Mouse (Mus musculus): ENCODE data around the gene Ndufs2. TPM values are rescaled to one million over a fixed set of nuclear protein-coding genes. Genes with fewer than 3 reads are reported as not detected.

The Ndufs2 gene
- polyA plus RNA-seq, 1 experiment from 2014 or later, result 424 TPM

DNA sequence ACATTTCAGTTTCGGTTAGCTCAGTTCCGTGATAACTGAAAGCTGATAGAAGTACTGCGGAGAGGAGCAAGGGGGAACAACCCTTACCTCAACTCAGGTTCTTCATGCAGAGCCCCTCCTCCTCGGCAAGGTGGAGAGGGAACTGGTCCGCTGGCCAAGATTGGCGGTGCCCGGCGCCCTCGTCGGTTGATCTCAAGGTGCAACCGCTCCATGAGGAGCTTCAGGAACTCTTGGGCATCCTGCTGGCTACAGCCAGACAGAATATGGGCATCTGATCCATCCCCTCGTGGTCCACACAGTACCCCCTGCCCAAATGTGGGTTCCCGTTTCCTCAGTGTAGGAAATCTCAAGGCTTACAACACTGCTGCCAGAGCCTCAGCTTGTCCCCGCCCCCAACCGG, 33.3 kb upstream of the Ndufs2 start:
- H3K9me3 ChIP-seq, result no peaks in the 10 kb centered on the region
- H3K4me1 ChIP-seq, result peaks cover 52% of the 10 kb centered on the region
- no peak overlapping the region for H3K4me2 ChIP-seq
- H3K36me3 ChIP-seq, result peaks cover 59% of the 10 kb centered on the region
- no peak for ATAC-seq (ENCODE audit: extremely low read depth, insufficient number of reproducible peaks, low FRiP score, low TSS enrichment)
- peak overlapping the region; percentile 6; the same call in 1 of the 2 replicates for H3K9ac ChIP-seq
- 91% methylated on average over 15 of the region's 15 CpGs for WGBS
- no peak overlapping the region for H3K4me3 ChIP-seq
- no peak overlapping the region for H3K27ac ChIP-seq (replicated peaks)
- H3K27me3 ChIP-seq (replicated peaks), result no peaks in the 10 kb centered on the region

DNA sequence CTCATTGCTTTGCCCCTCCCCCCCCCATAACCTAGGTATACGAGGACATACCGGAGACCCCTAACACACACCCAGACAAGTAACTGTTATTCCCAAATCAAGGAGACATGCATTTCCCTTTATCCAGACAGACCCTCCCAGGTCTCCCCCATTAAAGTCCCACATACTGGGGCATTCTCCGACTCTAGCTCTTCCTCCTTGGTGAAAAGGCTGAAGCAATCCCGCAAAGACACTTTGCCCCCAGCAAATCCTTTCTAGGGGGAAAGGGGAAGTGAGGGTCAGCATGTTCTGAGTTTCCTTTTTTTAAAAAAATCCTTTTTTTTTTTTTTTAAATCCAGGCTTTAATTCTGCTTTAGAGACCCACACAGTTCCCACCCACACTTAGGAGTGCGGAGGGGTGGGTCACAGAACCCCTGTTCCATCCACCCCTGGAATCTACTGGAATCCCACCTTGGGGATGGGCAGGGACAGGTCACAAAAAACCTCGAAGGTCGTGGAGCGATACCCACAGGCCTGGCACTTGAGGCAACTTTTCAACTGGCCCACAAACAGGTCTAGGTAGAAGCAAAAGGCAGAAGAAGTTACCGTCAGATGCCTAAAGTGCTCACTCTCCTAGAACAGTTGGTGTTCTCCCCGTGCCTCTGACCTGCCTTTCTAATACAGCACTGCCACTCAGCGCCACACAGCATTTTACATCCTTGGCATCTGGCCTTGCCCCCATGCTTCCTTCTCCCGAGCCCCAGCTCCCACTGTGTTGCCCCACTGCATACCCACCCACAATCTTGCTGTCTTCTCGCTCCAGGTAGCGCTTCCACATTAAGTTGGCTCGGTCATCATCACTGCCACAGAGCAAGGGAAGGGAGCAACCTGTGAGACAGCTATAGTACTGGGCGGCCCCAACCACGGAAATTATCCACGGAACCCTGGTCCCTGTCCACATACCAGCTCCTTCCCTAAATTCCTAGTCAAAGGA, 32.3 kb upstream of the Ndufs2 start:
- H3K27ac ChIP-seq (replicated peaks), result no peak overlapping the region
- 91% methylated on average over 18 of the region's 18 CpGs for WGBS
- peaks cover 54% of the 10 kb centered on the region for H3K4me1 ChIP-seq
- no peak for ATAC-seq (ENCODE audit: extremely low read depth, insufficient number of reproducible peaks, low FRiP score, low TSS enrichment)
- H3K9ac ChIP-seq, result no peak overlapping the region; the same call in 1 of the 2 replicates
- H3K27me3 ChIP-seq (replicated peaks), result no peaks in the 10 kb centered on the region
- peaks cover 59% of the 10 kb centered on the region for H3K36me3 ChIP-seq
- no peaks in the 10 kb centered on the region for H3K9me3 ChIP-seq
- H3K4me2 ChIP-seq, result no peak overlapping the region
- H3K4me3 ChIP-seq, result no peak overlapping the region

DNA sequence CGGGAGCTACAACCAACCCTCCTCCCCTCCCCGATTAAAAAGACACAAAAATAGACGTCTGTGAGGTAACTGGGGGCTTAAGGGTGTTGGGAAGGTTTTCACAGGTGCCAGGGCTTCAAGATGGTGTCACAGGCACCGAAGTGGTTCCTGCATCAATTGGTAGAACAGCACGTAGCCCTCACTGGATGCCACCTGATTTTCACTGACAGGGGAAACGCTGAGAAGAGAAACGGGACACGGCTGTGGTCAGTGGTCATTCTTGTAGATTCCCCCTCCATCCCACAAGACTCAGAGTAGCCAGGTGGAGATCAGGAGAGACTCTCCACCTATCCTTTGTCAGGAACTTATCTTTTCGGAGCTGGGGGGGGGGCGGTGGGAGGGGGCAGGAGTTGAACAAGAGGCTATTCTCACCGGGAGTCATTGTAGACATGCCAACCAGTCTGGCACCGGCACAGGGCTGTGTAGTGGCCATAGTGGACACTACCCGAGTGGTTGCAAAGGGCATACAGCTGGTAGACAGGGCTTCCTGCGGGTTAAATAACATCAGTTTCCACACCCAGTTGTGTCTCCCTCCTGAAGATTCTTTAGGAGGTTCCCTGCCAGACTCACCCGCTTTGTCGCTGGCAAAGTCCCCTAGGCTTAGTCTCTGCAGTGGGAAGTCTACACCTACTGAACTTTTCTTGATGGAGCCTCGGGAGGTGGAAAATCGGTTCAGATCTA, 31.1 kb upstream of the Ndufs2 start:
- H3K9ac ChIP-seq, result peak overlapping the region; percentile 86
- no peak for ATAC-seq (ENCODE audit: extremely low read depth, insufficient number of reproducible peaks, low FRiP score, low TSS enrichment)

DNA sequence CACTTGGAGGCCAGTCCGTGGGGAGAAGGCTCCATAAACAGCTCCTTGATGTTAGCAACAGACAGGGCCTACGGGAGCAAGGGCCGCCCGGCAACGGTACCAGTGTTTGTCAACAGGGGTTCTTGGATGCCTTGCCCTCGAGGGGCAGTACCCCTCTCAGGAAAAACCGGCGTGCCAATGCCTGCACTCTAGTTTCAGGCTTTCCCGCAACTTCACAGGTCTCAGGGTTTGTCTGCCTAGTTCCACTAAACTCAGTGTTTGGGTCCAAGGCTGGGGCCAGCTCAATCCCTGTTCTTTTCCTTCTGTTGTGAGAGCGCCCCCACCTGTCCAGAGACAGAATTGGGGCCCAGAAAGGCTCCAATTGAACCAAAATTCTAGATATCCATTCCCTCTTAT, 30.3 kb upstream of the Ndufs2 start:
- Histone ChIP-seq H3K27ac (replicated peaks) (peak overlapping the region; percentile 94), H3K4me1 (peaks cover 42% of the 10 kb centered on the region), H3K9me3 (no peaks in the 10 kb centered on the region), H3K27me3 (replicated peaks) (no peaks in the 10 kb centered on the region), H3K36me3 (peaks cover 76% of the 10 kb centered on the region), H3K4me3 (peak overlapping the region; percentile 70), H3K9ac (peak overlapping the region; percentile 86), H3K4me2 (peak overlapping the region; percentile 83)
- ATAC-seq (ENCODE audit: extremely low read depth, insufficient number of reproducible peaks, low FRiP score, low TSS enrichment), result no peak
- under 1% methylated on average over 10 of the region's 10 CpGs for WGBS

More for the DNA sequence above, 31.1 kb upstream of the Ndufs2 start:
- H3K4me3 ChIP-seq, result peak overlapping the region; percentile 70
- 67% methylated on average over 18 of the region's 18 CpGs for whole genome bisulfite sequencing
- H3K4me1 ChIP-seq, result peaks cover 49% of the 10 kb centered on the region
- peaks cover 70% of the 10 kb centered on the region for H3K36me3 ChIP-seq
- H3K27ac ChIP-seq (replicated peaks), result 0 out of 2 replicates have a peak overlapping the region, but pooled peaks have one; percentile 94
- H3K4me2 ChIP-seq, result peak overlapping the region; percentile 83
- no peaks in the 10 kb centered on the region for H3K9me3 ChIP-seq
- no peaks in the 10 kb centered on the region for H3K27me3 ChIP-seq (replicated peaks)

DNA sequence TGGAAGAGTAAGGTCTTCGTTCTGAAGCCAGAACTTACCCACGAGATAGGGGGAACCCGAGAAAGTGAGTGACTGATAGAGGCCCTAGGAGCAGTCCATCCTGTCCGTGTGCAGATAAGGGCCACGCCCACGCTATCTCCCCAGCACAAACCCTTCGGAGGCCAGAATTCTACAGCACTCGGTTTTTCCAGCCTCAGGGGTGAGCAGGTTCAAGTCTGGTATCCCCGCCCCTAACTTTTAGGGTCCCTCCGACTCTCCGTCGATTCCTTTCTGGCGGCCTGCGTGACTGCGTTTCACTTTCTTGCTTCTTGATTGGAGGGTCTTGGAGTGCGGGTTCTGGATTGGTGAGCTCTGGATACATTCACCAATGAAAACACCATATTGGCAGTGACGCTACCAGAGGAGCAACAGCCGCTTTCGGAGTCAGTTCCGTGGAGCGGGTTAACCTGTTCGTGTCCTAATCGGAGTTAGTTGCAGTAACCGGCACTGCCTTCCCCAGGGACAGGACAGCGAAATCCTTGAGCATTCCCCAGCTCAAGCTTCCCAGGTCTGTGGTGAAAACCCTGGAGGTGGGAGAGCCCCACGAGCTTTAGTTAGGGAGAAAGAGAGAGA, 29.8 kb upstream of the Ndufs2 start, which contains the start of gene Ppox:
Gene Ppox, minus strand, starts transcription at position 271 of the 612 bp plus-strand sequence.
- under 1% methylated on average over 26 of the region's 26 CpGs for WGBS
- H3K4me3 ChIP-seq, result peak within 1 kb of the TSS; percentile 70
- ATAC-seq (ENCODE audit: extremely low read depth, insufficient number of reproducible peaks, low FRiP score, low TSS enrichment), result peak; percentile 91
- H3K27ac ChIP-seq (replicated peaks), result peak within 1 kb of the TSS; percentile 94
- peaks cover 37% of the 10 kb centered on the region for H3K4me1 ChIP-seq
- H3K36me3 ChIP-seq, result peaks cover 76% of the 10 kb centered on the region
- H3K9me3 ChIP-seq, result no peaks in the 10 kb centered on the region
- H3K27me3 ChIP-seq (replicated peaks), result no peaks in the 10 kb centered on the region
- H3K9ac ChIP-seq, result peak within 1 kb of the TSS; percentile 92
- peak within 1 kb of the TSS; percentile 83 for H3K4me2 ChIP-seq

DNA sequence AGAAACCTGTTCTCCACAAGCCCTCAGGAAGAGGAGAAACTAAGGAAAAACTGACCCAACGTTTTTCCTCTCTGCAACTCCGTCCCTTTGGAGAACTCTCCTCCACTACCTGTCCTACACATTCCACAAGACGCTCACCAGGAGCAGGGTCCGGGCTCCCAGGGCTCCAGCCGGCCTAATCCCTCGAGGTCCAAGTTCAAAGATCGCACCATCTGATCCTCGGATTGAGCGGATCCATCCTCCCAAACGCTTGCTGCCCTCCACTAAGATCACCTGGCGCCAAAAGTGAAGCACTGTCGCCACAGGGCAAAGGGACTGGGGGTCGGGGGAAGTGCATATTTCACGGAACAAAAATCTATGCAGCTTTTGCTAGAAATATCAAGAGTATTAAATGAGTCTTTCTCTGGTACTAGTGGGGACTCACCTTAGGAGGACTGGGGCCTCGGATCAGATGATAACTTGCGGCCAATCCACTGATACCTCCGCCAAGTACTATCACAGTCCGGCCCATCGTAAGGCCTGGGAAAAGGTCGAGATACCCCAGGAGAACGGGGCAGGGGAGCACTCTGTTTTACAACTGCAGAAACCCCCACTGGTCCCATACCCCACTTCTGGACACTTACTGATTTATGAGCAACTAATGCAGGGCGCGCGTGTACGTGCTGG, 29.2 kb upstream of the Ndufs2 start:
- Histone ChIP-seq H3K9me3 (no peaks in the 10 kb centered on the region), H3K4me1 (peaks cover 31% of the 10 kb centered on the region), H3K27ac (replicated peaks) (peak overlapping the region; percentile 94), H3K4me3 (peak overlapping the region; percentile 70), H3K27me3 (replicated peaks) (no peaks in the 10 kb centered on the region), H3K9ac (peak overlapping the region; percentile 92), H3K36me3 (peaks cover 76% of the 10 kb centered on the region), H3K4me2 (peak overlapping the region; percentile 83)
- no peak for ATAC-seq (ENCODE audit: extremely low read depth, insufficient number of reproducible peaks, low FRiP score, low TSS enrichment)
- WGBS, result 1% methylated on average over 25 of the region's 25 CpGs

DNA sequence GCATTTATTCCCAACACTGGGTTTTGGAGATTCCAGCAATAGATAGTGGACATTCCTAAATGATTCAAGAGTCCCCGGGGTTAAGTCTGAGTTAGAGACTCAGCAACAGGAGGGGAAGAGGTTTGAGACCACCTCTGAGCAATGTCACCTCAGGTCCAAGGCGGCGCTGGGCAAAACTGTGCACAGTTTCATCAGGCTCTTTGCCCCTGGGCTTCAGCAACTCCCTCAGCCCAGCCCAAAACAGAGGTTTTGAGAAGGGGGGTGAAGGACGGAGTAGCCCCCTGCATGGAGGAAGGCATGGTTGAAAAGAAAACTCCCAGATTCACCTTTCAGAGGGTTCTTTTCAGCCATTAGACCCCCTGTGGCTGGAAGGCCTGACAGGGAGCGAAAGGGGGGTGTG, 28.5 kb upstream of the Ndufs2 start:
- WGBS, result 57% methylated on average over 5 of the region's 5 CpGs
- peak overlapping the region; percentile 94; the same call in 1 of the 2 replicates for H3K27ac ChIP-seq (replicated peaks)
- H3K36me3 ChIP-seq, result peaks cover 76% of the 10 kb centered on the region

DNA sequence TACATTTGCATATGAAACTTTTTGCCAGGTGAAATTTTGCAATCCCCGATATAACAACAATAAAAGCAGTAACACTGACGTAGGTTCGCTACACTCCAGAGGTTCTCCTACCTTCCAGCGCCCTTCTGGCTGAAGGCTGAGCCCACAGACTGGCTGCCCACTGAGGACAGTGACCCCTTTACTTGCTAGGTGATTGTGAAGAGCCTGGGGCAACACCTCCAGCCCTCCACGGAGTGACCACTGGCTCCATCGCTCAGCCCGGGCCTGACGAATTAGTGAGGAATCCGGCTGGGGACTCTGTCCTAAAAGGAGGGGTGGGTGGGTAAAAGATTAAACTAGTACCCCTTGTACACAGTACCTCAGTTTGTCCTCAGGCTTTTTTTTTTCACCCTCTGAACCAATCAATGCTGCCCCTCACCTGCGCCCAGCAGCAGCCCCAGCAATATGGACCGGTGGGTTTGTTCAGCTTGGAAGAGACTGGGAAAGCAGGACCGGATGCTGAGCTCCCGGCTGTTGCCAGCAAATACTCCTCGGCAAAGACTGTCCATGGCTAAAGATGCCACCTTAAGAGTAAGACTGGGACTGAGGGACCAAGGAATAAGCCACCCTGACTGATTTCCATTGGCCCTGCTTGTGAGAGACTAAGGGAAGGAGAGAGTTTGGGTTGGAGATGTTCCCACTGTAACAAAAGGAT, 28.0 kb upstream of the Ndufs2 start:
- Histone ChIP-seq H3K9me3 (no peaks in the 10 kb centered on the region), H3K36me3 (peaks cover 76% of the 10 kb centered on the region), H3K9ac (peak overlapping the region; percentile 92), H3K4me3 (peak overlapping the region; percentile 70), H3K27ac (replicated peaks) (no peak overlapping the region), H3K4me1 (peaks cover 28% of the 10 kb centered on the region), H3K4me2 (peak overlapping the region; percentile 83), H3K27me3 (replicated peaks) (no peaks in the 10 kb centered on the region)
- no peak for ATAC-seq (ENCODE audit: extremely low read depth, insufficient number of reproducible peaks, low FRiP score, low TSS enrichment)
- WGBS, result 79% methylated on average over 14 of the region's 14 CpGs

More for the DNA sequence above, 28.5 kb upstream of the Ndufs2 start:
- Histone ChIP-seq H3K4me2 (peak overlapping the region; percentile 83), H3K4me3 (peak overlapping the region; percentile 70), H3K27me3 (replicated peaks) (no peaks in the 10 kb centered on the region), H3K9ac (peak overlapping the region; percentile 92), H3K4me1 (peaks cover 28% of the 10 kb centered on the region), H3K9me3 (no peaks in the 10 kb centered on the region)
- ATAC-seq (ENCODE audit: extremely low read depth, insufficient number of reproducible peaks, low FRiP score, low TSS enrichment), result no peak

DNA sequence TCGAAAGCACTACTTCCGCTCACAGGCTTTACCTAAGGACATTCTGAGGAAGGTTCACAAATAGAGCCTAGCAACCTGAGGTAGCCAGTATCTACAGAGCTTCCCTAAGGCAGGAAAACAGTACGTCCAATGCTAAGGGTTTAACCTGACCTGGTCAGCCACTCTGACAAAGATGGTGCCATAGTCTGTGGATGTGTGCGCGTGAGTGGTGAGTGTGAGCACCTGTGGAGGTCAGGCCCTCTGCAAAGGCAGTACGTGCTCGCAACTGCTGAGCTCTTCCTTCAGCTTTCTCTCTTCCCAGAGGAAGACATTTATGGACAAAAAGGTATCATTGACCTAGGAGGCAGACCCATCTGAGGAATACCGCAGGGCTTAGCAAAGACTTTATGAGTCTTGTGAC, 27.2 kb upstream of the Ndufs2 start:
- WGBS, result 90% methylated on average over 8 of the region's 8 CpGs
- no peak for ATAC-seq (ENCODE audit: extremely low read depth, insufficient number of reproducible peaks, low FRiP score, low TSS enrichment)
- H3K4me3 ChIP-seq, result peak overlapping the region; percentile 3; the same call in 1 of the 2 replicates
- H3K9me3 ChIP-seq, result no peaks in the 10 kb centered on the region
- H3K36me3 ChIP-seq, result peaks cover 76% of the 10 kb centered on the region
- no peaks in the 10 kb centered on the region for H3K27me3 ChIP-seq (replicated peaks)
- H3K9ac ChIP-seq, result no peak overlapping the region
- peaks cover 28% of the 10 kb centered on the region for H3K4me1 ChIP-seq
- peak overlapping the region; percentile 83; the same call in 1 of the 2 replicates for H3K4me2 ChIP-seq
- H3K27ac ChIP-seq (replicated peaks), result no peak overlapping the region

DNA sequence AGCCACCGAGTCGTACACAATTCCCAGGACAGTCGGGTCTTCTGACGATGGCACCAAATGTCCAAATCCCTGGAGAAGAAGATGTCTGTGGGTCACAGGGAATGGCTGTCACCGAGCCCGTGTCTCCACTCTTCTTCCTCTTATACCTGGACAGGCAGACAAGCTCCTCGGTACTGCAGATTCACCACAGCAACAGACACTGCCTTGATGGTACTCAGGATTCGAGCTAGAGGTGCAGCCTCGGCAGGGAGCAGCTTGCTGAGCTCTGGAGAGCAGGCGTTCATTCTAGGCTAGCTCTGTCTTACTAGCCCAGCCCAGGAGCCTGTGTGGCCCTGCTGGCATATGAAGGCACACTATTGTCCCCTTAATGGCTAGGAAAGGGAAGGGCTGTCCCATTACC, 26.5 kb upstream of the Ndufs2 start:
- peaks cover 76% of the 10 kb centered on the region for H3K36me3 ChIP-seq
- no peak for ATAC-seq (ENCODE audit: extremely low read depth, insufficient number of reproducible peaks, low FRiP score, low TSS enrichment)
- H3K9me3 ChIP-seq, result no peaks in the 10 kb centered on the region
- no peak overlapping the region for H3K27ac ChIP-seq (replicated peaks)
- peak overlapping the region; percentile 83; the same call in 1 of the 2 replicates for H3K4me2 ChIP-seq
- no peak overlapping the region for H3K4me3 ChIP-seq
- H3K4me1 ChIP-seq, result peaks cover 28% of the 10 kb centered on the region
- no peaks in the 10 kb centered on the region for H3K27me3 ChIP-seq (replicated peaks)
- H3K9ac ChIP-seq, result no peak overlapping the region
- 90% methylated on average over 10 of the region's 10 CpGs for WGBS
